Mouse (Mus musculus) T-helper 17 cell (primary cell): ENCODE results near the gene Tnrc6b.

Experiments
- in situ Hi-C, 2 experiments: fragments of 300-600 bp; cut with MboI, MseI; formaldehyde crosslinking; loops; 1 replicate in 1 of 2; 2 replicates in 1 of 2; pipeline ENCODE4 v1.15.1; 2025; ENCODE audit warnings: high pct_unique_total_duplicates in 2 of 2

Gene Tnrc6b

DNA sequence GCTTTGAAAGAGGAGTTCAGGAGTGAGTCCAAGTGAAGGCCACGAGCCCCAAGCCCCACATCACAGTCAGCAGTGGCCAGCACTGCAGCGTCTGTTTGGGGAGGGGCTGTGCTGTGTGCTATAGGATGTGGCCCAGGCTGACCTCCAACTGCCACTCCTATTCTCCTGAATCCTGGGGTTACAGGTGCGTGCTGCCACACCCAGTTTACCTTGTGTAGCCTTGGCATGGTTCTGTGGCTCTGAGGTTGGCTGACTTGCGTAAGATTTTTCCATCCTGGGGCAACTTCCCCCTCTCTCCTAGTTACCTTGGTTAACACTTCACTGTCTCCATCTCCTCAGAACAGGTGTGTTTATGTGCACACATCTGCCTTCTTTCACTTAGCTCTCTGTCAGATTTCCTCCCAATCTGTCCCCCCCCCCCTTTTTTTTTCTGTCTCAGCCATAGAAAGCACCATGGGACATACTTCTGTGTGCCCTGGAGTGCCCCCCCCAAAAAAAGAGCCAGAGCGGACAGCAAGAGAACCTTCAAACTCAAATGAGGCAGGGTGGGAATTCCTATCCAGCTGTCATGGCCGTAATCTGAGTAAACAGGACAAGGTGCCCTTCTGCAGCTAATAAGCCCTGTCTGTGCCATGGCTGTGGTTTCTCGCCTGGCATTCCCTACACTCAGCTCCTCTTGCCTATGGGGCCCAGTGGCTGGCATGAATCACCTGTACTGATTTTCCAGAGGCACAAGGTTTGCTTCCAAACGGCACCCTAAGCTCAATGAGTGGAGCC is 9.4 kb upstream of the Tnrc6b start:
- in situ Hi-C loops, result no loop called here

DNA sequence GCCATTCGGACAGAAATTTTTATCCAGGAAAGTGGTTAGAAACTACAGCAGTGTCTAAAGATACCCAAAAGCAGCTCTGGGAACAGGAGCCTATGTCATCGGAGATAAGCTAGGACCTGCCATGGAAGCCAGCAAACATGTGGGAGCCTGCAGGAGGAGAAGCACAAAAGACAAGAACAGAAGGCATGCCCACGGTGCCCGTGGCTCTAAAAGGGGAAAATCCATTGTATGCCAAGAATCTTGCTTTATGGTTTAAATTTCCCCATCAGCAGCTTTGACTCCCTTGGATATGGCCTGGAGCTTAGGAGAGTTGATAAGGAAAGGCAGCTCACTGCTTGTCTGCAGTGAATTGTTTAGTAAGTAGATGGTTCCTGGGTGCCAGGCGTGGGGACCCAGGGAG is 8.2 kb upstream of the Tnrc6b start:
- in situ Hi-C loops, result no loop called here

DNA sequence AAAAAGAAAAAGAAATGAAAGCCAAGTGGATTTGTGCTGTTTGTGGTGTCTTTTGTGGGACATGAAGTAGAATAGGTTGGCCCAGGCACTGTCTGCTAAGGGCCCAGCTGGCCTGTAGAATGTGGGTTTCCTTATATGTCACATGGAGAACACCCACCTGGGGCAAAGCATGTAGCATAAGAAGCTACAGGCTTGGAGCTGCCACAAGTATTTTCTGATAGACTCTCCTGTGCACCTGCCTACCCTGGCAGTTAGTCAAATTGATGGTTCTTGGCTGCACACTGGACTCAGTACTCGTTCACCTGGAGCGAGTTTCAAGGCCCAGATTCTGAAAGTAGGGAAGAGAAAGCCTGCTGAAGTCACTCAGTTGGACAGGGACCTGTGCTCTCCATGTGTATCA is 7.6 kb upstream of the Tnrc6b start:
- in situ Hi-C loops, result no loop called here

DNA sequence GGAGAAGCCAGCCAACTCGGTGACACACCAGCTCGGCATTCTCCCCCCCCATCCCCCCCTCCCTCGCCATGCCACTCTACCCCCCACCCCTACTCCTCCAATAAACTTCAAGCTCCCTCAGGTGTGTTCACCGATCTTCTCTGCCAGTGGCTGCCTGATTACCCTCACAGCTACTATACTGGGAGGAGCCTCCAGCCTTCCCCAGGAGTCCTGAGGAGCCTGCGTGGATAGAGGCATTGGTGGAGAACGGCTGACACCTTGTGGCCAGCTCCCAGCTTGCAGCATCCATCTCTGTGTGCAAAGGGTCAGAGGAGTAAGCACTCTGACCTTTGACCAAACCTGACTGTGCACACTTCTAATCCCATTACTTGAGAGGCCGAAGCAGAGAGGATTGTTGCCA is 6.8 kb upstream of the Tnrc6b start:
- in situ Hi-C loops, result no loop called here

DNA sequence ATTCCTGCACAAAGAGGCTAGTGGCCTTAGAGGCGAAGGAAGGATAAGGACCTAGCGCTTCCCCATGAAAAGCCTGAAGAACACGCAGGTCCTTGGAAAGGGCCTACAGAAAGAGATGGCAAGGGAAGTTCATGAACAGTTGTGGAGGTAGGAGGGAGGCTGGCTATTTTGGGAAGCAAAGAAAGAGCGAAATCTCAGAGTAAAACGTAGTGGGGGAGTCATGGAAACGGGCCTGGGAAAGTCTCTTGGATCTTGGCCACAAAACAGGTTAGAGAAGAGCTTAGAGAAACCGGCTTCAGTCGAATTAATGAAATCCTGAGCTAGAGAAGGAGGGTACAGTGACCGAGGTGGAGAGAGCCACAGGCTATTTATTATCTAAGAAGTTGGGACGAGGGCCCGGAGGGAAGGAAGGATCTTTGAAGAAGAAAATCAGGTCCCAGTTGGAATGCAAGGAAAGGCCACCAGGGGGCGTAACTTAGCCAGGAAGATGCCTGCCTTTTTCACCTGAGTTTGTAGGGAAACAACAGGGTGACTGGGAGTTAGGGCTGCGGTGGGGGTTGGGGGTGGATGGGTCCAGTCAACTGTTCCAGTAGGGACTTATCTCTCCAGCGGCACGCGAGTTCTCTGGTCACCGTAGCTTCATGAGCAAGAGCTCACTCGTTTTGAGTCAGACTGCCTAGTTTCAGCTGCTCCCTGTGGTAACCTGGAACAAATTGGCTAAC is 5.1 kb upstream of the Tnrc6b start:
- in situ Hi-C loops, result loop anchor here in 1 of 2 experiments (5.0 kb wide), 2 partner anchors 36 to 241 kb away; partner anchors contain the start of gene Adsl

DNA sequence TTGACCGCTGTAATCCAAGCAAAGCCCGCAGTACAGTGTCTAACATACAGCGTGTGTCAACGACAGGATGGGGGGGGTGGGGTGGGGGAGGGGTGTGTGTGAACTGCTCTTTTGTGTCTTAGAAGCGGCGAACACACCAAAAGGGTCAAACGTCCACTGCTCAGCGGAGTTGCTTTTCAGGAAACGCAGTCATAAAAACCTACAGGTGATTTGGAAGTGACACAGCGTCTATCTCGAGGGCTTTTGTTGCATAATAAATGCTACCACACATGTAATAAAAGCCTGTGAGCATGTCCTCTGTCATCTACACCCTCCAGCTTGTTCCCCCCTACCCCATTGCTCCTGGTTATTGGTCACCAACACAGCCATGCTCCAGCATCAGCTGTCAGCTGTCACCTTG is 4.5 kb upstream of the Tnrc6b start:
- in situ Hi-C loops, result loop anchor here in 1 of 2 experiments (5.0 kb wide), 2 partner anchors 36 to 241 kb away; partner anchors contain the start of gene Adsl

DNA sequence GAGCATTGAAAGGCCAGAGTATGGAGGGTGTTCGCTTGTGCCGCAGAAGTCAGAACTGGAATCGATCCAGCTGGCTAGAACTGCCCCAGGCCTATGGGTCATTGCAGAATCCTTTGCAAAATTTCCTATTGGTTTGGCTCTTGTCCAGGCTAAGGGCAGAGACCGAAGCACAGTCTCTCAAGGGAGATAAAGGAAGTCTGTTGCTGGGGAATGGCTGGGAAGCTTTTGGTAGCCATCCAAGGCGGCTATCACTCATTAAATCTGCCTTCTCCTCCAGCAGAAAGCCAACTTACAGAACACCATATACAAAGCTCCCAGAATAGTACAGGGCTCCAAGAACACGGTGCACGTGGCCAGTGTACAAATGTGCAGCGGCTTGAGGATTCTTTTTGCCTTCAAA is 4.0 kb upstream of the Tnrc6b start:
- in situ Hi-C loops, result loop anchor here in 1 of 2 experiments (5.0 kb wide), 2 partner anchors 35 to 240 kb away; partner anchors contain the start of gene Adsl

DNA sequence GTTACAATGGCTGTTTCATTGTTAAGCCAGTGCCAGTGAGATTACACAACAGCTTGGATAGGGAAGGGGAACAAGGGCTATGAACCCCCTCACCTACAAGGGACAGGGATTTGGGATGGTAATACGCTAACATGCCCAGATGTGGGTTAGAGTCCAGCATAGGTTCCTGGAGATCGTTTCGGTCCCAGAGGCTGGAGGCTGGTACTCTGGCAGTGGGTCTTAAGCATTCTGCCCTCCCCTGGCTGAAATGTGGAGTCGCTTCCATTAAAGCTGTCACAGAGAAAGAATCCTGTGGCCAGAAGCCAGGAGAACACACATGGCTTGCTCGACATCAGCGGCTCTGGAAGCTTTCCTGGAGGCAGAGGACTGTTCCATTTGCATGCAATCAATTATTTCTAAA is 1.5 kb upstream of the Tnrc6b start:
- in situ Hi-C loops, result loop anchor here in 1 of 2 experiments (5.0 kb wide), 2 partner anchors 33 to 238 kb away; partner anchors contain the start of gene Adsl

DNA sequence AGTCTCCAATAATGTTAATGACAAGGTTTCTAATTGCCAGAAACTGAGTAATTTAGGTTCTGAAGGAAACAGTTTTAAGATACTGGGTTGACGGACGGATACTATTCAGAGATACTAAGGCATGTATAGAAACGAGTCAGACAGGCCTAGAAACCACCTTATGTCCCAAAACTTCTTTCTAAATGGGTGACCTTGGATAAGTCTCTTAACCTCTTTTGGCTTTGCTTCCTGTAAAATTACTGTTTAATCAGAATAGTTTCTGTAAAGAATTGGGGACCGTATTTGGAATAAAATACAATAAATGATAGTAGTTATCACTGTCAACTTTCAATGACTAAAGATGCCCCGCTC is 881 bp upstream of the Tnrc6b start:
- in situ Hi-C loops, result no loop called here

DNA sequence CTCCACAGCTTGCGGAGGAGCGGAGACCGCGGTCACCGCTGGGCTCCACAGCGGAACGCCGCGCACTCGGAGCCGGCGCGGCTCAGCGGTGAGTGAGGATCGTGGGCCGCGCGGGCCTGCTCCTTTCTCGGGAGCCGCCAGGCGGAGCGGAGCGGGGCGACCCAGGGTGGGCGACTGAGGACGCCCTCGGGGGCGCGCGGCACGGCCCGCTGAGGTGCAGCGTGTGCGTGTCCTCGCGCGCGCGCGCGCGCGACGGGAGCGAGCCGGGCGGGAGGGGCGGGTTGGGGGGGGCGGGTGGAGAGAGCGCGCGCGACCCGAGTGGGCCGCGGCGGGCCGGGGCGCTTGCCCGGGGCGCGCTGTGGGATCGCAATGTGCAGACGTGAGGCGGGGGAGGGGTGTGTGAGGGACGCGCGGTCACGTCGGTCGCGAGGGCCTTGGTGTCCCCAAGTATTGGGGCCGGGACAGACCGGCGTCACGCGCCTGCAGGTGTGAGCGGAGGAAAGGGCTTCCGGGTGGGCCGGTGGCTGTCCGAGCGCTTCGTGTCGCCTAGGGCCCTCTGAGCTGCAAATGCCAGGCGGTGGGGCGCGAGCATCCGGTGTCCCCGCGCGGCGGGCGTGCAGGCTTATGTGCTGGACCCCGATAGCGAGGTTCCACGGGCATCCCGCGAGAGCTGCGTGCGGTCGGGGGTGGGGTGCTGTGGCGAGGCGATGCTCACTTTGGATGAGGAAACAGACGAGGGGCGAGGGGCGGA is 463 bp downstream of the Tnrc6b start:
- in situ Hi-C loops, result no loop called here

DNA sequence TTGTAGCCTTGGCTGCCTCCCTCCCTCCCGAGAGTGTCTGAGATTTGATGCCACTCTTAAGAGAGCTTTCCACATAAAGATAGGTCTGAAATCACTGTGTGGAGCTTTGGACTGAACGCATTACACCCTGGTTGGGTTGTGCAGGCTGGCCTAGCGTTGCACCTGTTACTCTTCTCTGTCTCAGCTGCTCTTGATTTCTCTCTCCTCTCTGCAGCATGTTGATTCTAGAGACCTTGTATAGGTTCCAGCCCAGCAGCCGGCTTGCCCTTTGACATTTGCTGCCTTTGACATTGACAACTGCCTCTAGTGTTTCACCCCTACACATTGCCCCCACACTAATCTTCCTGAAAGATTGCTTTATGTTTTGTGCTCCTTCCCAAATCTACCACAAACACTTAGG is 3.2 kb downstream of the Tnrc6b start:
- in situ Hi-C loops, result no loop called here

DNA sequence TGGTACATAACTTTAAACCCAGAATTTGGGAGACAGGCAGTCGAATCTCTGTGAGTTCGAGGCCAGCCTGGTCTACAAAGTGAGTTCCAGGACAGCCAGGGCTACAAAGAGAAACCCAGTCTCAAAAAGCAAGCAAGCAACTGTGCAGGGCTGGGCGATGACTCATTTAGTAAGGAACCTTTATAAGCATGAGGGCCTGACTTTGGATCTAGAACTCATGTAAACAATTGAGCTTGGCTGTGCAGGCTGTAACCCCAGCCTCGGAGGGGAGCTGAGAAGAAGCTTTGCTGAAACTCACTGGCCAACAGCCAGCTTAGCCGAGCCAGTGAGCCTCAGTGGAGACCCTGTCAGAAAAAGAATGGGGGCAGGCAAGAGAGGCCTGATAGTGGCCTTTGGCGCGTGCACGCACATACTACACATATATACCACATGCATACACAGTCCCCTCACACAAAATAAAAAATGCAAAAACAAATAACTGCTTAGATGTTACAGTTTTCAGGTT is 5.6 kb downstream of the Tnrc6b start:
- in situ Hi-C loops, result loop anchor here in 1 of 2 experiments (5.0 kb wide), 1 partner anchor 61 kb away; no protein-coding TSS in a partner anchor

DNA sequence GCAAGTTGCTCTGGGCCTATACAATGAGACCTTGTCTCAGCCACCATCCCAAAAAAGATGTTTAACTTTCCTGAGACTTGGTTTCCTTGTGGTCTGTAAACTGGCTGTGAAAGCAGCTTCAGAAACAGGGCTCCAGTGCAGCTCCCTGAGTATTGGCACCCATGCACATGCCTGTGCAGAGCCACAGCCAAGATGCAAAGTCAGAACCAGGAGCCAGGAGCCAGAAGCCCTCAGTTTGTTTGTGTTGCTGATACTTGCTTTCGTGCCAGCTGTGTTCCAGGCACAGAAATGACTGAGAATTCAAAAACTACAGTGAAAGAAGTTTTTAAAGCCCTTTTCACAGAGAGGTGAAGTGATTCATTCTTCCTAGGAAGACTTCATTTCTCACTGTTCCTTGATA is 6.3 kb downstream of the Tnrc6b start:
- in situ Hi-C loops, result loop anchor here in 1 of 2 experiments (5.0 kb wide), 1 partner anchor 60 kb away; no protein-coding TSS in a partner anchor

DNA sequence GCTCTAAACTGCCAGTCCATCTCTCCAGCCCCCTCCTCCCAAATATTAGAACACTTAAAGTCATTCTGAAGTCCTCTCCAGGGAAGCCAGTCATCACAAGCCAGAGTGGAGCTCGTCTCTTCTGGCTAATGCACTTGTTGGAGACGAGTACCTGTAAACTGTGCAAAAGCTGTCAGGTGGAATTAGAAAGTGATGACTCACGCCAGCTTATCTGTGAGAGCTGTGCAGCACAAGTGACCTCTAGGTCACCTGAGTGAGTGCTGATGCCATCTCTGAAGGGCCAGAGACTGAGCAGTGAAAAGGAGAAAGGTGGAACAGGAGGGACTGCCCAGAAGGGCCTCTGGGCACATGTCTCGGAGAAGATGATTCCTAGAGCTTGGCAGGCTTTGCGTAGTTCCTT is 9.1 kb downstream of the Tnrc6b start:
- in situ Hi-C loops, result no loop called here

DNA sequence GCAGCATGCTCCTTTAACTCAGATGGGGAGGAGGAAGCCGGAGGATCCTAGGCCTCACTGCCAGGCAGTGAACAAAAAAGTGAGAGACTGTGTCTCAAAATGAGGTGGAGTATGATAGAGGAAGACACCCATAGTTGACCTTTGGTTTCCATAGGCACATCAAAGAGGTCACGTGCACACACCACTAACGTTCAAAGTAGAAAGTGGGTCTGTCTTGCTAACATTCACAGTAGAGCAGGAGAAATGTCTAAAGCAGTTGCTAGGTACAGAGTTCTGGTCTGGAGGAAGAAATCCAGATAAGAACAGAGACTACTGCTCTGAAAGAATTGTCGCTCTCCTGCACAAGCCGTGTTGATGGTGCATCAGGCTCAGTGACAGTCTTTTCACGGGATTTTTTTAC is 10.7 kb downstream of the Tnrc6b start:
- in situ Hi-C loops, result no loop called here

DNA sequence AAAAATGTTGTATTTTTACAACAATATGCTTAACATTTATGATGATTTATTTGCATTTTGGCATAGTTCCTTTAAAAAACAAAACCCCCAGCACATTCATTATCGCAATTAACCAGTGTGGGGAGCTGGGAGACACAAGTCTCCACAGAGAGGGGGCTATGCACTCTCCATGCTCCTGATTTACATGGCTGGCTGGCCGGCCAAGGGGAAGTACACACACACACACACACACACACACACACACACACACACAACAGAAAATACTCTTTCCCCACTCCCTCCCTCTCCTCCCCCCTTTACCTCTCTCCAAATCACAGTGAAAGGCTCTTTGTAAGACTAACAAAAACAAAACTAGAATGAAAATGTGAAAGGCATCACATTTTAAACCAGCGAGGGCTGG is 11.3 kb downstream of the Tnrc6b start:
- in situ Hi-C loops, result no loop called here

DNA sequence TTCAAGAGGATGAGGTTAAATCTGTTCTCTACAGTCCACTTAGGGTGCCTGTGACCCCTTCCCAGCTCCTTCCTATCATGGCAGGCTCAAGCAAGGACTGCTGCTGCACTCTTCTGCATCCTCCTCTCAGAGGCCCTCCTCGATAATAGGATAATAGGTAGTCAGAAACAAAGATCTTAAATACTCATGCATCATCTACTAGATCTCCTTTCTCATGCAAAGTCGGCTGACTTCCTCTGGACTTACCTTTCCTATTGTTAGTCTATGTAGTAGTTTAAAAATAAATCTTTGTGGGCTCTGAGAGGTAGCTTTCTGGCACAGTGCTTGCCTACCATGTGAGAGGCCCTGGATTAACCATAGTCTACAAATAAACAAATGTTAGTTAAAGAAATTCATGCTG is 18.4 kb downstream of the Tnrc6b start:
- in situ Hi-C loops, result no loop called here

DNA sequence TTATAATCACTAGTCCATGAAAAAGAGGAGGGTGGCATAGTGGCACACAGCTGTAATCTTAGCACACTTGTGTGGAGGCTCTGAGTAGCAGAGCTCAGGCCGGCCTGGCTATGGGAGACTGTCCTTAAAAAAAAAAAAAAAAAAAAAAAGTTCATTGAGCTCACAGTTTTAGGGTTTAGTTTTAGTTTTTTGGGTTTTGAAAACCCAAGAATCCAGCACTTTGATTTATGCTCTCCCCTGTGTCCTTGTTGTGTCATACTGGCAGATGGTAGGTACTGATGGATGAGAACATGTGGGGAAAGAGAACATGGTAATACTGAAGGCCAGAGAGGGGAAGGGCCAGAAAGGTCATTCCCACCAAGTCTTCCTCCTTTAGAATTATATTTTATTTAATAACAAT is 19.9 kb downstream of the Tnrc6b start:
- in situ Hi-C loops, result loop anchor here in 1 of 2 experiments (5.0 kb wide), 1 partner anchor 46 kb away; no protein-coding TSS in a partner anchor

DNA sequence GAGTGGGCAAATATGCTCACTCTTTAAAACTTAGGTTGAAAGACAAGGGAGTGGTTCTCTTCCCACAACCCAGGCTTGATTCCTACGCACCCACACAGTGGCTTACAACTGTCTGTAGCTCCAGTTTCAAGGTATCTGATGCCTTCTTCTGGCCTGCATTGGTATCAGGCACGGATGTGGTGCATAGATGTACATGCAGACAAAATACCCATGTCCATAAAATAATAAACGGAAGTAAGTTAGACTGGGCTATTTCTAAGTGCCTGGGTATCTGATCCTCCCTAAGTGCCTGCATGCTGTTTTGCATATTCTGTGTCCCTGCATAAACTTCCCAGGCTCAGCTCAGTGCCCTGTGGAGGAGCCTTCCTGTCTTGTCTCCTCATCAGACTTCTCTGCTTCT is 20.4 kb downstream of the Tnrc6b start:
- in situ Hi-C loops, result loop anchor here in 1 of 2 experiments (5.0 kb wide), 1 partner anchor 46 kb away; no protein-coding TSS in a partner anchor

DNA sequence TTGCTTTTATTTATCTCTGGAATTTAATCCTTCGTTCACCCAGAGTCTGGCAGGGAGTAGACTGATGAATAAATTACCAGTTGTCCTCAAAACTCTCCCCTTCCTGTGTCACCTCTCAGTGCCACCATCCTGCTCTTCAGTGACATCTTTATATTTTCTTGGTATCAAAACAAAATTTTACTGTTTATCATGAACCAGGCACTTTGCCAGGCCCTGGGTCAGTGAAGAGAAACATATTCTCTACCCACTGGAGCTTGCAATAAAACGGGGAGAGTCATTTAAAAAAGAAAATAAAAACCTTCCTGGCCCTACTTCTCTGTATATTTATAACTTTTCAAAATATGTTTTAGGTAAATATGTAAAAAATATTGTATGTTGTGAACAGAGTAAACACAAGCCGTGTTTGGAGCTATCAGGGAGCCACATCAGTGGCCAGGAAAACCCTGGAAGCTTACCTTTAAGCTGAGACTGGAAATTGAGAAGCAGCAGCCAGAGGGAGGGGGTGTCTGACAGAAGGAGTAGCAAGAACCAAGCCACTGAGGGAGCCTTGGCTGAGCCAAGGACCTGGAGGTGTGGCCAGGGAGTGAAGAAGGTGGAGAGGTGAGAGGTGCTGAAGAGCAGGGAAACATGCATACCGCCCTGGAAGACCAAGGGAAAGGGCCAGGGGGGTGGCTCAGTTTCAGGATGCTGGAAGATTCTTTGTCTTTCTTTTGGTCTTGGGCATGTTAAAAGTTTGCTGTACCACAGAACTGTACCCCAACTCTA is 21.3 kb downstream of the Tnrc6b start:
- in situ Hi-C loops, result loop anchor here in 1 of 2 experiments (5.0 kb wide), 1 partner anchor 45 kb away; no protein-coding TSS in a partner anchor

DNA sequence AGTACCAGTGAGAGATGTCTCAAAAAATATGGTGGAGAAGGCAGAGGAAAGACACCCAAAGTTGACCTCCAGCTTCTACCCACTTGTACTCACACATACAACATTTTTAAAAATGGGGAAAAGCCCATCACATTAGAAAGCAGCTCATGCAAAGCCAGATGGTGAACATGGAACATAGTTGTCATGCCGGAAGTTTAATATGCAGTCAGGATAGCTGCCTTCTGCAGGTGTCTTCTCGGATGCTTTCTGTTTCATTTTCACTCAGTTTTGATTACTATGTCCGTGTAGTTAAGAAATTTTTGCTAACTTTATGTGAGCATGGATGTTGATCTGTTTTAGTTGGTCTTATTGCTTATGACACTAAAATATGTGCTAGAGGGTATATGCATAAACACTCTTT is 24.2 kb downstream of the Tnrc6b start:
- in situ Hi-C loops, result no loop called here
